Mouse (Mus musculus) c-Kit-positive CD71-negative TER-119-negative erythroid progenitor cells, embryonic 14.5 days (primary cell): ENCODE results near the gene Senp8.
"Not testable (repeated sequence)": the region's sequence is repeated elsewhere in the genome, so short reads cannot be mapped to it uniquely, and the experiment has no call there.

Source experiments
- DNase-seq: peaks from one replicate; pipeline ENCODE4 v3.0.0-alpha.2; 2013; ENCODE audit warnings: low read depth

Senp8 gene

DNA sequence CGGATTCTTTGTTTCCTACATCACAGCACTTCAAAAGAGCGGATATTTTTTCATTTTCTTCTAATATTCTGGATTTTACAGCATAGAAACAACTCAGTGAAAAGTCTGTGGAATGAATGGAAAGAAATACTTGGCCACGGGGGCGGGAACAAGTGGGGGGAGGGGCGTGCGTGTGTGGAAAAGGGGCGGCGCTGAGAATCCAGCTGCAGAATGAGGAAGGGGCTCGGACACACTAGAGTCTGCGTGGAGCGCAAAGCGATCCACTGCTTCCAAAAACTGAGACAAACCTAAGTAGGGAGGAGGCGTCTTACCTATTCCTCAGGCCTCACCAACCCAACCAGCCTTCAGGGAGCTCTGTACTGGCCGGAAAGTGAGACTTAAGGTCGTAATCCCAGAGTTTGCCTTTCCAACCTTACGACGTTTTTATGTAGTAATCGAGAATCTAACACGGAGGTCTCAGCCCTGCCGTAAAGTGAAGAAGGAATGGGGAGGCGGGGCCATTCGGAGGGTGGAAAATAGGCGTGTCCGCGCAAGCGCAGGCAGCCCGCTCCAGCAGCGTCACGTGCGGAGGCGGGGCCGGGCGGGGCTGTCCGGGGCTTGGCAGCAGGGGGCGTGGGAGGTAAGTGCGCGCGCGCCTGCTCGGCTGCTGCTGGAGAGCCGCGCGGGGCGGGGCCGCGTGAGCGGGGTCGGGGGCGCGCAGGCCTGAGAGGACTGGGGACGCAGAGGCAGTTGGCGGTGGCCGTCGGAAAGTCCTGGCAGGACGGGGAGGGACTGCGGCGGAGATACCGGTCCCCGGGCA is at the start of gene Senp8, which contains the start of gene Myo9a:
Gene Senp8, minus strand, starts transcription at position 444 of the 799 bp plus-strand sequence.
Gene Myo9a, plus strand, starts transcription at position 630 of the 799 bp plus-strand sequence.
- peak; percentile 93 for DNase-seq

DNA sequence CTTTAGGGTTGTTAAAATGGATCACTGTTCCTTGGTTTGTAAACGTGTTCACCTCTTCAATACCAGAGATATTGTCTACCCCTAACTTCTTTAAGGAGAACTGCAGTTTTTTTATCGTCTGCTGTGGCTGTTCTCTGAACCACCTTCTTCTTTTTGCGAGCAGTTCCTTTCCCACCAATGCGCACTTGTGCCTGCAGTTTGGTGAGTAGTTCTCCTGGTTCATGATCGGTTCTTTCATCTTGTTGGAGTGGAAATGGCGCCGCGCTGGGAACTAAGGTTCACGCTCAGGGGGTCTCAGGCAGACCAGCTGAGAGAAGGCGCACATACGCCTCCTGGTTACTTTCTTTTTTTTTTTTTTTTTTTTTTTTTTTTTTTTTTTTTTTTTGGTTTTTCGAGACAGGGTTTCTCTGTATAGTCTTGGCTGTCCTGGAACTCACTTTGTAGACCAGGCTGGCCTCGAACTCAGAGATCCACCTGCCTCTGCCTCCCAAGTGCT is 16.5 kb upstream of the Senp8 start:
- DNase-seq: not testable (repeated sequence)

DNA sequence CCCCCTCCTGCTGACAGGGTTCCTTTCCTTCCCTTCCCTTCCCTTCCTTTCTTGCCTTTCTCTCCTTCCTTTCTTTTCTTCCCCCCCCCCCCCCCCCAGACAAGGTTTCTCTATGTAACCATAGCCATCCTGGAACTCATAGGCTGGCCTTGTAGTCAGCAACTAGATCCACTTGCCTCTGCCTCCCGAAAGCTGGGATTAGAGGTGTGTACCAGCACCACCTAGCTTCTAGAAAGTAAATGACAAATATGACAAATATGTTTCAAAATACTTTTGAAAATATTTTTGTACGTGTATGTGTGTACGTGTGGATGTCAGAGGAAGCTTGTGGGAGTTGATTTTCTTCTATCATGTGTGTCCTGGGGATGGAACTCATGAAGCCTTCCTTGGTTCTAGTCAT is 10.0 kb upstream of the Senp8 start:
- no peak for DNase-seq

DNA sequence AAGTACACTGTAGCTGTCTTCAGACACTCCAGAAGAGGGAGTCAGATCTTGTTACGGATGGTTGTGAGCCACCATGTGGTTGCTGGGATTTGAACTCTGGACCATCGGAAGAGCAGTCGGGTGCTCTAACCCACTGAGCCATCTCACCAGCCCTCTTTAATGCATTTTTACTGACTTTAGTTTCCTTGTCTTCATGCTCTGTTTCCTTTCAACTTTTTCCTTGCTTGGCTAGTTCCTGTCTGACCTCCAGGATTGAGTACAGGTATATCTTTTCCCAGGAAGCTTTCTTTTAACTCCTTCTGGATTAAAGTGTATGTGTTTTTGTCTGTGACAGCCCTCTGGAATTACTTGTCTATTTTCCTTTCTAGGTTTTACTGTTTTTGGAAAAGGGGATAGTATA is 6.5 kb upstream of the Senp8 start:
- DNase-seq: not testable (repeated sequence)

DNA sequence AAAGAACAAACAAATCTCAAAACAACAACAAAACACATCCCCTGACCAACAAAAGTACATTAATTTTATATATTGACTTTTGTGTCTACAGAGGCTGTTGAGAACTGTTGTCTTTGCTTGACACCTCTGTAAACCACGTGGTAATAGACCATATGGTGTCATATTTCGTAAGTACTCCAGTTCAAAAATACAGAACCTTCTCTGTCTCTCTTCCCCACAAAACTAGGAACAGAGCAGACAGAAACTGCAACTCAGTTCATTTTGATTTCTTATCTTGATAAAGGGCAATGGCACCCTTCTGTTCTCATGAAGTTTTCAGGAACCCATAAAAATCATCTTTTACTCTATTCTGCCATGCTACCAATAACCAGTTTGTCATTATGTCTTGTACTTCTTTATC is 4.7 kb upstream of the Senp8 start:
- DNase-seq: no peak

DNA sequence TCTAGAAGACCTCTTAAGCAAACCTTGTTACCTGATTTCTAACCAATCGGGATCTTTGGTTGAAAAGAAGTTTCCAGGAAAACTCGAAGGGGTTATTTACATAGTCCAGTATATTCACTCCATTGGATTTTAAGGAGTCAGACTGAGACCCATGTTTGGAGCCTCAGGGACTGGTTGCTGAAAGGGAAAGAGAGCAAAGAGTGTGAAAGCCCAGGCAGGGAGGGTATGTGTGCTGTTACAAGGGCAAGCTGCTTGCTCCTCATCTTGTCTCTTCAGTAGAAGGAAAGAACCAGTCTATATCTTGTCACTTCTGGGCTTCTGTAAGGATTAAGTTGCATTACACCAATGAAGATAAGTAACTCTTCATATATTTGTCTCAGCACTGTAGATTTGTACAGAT is 1.5 kb upstream of the Senp8 start:
- DNase-seq: no peak

DNA sequence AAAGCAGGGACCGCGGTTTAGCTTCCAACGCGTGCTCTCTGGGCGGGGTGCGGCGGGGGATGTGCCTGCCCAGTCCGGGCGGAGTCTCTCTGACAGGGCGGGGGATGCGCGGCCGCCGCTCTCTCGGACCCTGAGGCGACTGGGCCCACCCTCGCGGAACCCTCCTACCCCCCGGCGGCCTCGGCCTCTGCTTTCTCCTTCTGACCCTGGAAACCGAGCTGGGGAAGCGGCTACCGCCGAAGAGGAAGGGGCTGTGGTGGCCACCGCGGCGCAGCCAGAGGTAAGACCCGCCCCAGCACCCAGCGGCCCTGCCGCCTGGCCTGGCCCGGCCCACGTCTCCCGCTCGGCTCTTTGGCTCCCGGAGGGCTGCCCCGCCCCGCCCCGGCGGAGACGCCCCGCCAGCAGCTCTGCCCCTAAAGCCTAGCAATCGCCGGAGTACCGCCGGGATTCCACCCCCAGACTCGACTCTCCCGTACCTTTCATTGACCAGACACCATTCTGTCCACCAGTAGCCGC is 614 bp upstream of the Senp8 start:
- peak; percentile 58 for DNase-seq

DNA sequence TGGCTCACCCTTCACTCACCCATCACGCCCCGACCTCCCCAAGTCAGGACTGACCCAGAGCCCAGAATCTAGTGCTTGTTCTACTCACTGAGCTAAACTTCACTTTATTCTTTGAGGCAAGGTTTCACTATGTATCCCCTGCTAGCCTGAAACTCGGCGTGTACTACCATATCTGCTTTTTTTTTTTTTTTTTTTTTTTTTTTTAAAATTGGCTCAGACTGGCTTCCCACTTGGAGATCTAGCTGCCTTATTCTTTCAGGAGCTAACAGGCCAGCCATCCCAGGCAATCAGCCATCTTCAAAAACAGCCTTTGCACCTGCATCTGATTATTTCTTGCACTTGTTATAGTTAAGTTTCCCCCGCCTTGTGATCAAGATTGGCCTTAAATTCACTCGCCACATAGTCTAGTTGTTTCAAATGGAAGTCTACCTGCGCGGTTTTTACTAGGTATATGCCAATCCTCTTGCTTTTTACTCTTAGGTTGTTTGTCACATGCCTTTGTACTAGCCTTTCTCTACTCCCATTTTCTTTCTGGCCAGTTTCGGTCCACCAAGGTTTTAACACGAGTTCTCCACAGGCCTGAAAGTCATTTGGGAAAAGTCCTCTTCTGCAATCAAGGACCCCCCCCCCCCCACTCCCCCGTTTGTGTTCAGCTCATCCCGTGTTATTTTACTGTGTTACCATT is 787 bp downstream of the Senp8 start:
- no peak for DNase-seq

DNA sequence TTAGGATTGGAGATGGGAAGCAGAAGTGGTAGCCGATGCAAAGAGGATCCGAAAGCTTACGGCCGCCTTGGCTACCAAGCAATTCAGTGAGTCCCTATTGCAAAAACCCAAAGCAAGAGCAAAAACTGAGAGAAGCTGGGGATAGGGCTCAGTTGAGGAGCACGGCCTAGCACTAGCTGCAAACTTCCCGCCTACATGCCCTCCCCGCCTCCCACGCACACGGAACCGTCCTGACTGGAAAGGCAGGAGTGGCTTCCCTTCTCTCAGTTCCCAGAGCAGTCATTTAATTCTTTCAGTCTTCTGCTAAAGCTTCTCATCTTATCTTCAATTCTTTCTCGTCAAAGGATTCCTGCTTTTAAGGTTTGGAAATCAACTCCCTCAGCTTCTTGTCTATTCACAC is 1.5 kb downstream of the Senp8 start:
- DNase-seq: no peak

DNA sequence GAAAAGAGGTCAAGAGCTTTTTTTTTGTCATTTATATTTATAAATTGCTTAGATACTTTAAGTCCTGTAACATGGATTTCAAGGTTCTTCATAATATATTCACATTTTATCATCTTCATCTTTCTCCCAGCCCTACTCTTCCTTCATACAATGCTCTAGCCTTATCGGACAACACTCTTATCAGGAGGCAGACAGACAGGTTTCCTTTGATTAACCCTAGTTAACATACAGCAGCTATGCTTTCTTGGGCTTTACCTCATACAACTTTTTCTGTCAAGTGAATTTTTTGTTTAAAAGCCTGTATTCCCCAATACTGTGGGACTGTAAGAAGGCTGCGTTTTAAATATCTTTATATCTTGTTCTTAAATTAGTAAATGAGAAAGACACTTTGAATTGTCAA is 2.1 kb downstream of the Senp8 start:
- DNase-seq: no peak

DNA sequence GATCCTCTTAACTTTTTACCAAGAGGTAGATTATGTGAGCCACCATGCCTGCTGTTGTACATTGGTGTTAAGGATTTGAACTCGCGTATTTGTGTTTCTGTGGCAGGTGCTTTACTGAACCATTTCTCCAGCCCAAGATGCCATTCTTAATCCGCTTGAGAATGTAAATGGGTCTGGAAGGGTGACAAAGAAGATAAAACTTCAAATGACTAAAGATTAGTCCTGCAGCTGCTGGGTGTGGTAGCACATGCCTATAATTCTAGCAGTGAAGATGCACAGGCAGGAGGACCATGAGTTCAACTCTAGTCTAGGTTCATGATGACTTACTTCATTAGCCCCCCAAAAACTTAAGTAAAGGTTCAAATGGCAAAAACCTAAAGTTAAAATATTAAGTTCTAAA is 6.6 kb downstream of the Senp8 start:
- DNase-seq: no peak

DNA sequence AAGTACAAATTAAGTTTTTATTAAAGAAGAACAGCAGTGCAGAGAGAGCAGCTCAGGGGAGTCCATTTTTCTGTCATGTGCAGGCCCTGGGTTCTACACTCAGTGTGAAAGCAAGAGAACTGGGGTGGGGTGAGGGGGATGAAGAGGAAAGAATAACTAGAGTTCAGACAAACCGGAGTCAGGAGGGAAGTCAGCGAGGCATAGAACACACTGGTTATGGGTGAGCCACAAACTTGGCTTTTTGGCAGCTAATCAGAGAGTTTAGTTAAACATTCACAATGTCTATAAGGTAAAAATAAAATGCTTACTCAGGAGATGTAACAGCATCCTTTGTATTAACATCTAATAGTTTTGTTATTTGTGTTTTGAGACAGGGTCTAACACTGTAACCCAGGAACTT is 9.9 kb downstream of the Senp8 start:
- no peak for DNase-seq

DNA sequence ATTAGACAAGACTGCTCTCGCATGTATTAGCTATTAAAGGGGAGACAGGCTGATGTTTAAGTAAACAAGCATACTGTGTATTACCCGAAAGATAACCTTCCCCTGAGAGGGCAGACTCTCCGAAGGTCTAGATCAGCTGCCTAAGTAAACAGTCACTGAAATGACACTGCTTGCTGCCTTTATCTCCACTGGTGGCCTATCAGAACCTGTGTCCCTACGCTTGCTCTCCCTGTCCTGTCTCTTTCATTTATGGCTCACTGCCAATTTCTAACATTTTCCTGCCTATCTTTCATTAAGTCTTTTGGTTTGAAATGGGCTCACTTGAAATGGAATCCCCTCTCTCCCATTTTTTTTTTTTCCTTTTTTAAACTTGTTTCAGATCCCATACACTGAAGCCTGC is 15.1 kb downstream of the Senp8 start:
- DNase-seq: no peak

DNA sequence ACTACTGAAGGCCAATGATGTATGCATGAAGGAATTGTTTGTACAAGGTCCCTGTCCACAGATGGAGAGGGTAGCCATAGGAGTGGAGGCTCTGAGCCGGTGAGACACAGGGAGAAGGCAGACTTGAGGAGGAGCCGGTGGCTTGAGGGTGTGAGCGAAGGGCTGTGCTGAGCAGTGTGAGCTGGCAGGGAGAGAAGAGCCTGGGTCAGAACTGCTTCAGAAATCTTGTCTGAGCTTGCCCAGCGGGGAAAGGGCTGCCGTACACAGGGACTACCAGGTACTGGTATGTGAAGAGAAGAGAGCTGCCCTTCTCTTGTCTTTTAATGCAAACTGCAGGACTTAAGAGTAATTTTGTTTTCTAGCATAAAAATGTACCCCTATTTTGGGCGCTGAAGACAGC is 17.4 kb downstream of the Senp8 start:
- DNase-seq: no peak

DNA sequence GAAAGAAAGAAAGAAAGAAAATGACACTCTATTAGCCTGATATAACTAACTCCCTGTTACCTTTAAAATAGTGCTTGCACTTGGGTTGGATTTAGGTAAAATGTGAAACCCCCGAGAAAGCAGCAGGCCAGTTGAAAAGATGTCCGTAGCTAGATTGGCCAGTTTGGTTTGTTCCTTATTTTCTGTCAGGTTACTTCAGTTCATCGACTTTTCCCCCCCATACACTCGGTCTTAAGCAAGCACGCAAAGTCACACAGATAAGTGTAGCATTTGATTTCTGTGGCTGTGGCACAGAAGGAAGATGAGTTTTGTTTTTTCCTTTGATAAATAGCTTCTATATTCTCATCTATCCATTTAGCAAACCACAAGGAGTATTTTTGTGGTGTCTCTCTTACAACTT is 19.4 kb downstream of the Senp8 start:
- no peak for DNase-seq

DNA sequence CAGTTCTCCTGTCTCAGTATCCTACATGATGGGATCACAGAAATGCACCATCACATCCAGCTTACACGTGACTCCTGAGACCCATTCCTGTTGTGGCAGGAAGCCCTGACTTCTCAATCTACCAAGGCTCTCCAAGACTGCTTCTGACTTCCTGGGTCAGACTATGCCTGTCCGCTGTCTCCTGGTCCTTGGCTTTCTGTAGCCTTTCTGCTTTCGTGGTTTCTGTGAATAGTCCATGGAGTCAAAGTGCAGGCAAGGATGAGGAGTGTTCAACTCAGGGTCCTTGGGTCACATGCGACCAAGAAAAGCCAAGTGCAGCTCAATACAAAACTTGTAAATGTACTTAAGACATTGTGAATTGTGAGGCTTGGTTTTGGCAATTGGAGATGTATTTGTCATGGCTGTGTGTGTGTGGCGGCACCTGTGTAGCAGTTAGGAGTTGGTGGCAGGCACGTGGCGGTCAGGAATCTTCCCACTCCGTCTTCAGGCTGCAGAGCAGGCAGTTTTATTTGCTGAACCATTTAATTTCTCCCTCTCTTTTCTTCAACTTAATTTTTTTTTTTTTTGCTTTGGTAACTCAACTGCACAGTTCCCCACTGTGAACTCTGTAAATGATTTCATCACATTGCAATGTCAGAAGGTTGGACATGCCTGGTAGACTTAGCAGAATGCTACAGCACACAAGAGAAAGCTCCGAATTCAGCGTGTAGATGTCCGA is 22.8 kb downstream of the Senp8 start:
- no peak for DNase-seq

DNA sequence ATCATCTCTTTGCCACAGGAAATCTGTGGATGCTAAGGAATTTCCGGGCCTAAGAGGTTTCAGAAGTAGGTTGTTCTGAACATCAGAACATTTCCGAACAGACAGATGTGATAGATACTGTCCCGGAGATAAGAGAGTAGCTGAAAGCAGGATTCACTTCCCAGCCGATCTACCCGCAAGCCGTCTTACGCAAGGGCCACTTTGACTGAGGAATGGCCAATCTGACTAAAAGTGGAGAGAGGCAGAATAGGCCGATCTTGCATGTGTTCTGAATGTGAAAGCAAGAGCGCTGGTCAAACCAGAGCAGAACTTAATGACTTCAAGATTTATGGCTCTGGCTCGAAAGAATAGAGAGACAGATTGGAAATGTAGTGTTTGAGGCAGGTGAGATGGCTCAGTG is 25.0 kb downstream of the Senp8 start:
- DNase-seq: no peak

DNA sequence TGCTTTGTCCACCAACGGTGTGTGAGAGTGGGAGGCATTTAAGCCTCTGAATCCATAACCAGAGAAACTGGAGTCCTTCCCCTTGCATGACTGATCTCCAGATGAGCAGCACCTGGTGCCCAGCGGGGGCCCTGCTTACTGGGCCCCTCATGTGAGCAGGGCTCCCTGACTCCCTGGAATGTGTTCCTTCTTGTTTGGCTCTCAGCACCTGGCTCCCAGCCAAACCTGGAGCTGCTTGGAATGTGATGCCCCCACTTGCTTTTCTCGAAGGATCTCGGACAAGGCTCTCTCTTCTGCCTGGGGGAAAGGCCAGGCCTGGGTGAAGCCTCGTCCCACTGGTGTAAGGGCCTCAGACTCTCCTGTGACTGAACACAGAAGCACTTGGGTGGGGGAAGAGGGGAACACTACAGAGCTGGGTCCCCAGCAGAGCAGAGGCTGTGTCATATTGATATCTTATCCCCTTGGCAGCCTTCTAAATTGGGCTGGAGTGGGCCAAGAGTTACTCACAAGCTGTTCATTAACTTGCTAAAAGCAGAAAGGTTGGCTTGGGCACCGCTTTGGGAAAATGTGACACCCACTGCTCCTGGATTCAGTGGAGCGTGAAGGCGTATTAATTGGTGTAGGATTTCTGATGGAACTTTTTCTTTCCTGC is 26.6 kb downstream of the Senp8 start:
- no peak for DNase-seq

DNA sequence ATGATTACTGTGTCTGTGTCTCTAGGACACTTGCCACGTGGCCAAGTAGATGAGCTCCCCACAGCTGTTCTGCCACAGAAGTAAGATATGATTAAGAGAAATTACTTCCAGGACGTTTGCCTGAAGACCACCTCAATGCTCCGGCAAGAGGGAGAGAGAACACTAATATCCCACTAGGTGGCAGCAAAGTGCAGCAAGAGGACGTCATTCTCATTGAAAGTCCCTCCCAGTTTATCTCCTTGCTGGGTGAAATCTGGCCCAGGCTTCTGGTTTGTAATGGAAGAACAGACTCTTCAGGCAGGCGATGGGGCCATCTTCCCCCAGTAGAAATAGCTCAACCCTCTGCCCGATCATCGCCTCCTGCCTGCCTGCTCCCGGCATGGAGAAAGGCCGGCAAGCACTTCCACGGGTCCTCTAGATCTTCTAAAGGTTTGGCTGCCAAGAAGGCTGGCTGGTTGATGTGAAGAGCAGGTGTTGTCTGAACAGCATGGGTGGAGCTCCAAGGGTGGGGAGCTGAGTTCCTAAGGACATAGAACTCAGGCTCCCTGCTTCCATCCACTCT is 27.3 kb downstream of the Senp8 start:
- DNase-seq: peak; percentile 73

DNA sequence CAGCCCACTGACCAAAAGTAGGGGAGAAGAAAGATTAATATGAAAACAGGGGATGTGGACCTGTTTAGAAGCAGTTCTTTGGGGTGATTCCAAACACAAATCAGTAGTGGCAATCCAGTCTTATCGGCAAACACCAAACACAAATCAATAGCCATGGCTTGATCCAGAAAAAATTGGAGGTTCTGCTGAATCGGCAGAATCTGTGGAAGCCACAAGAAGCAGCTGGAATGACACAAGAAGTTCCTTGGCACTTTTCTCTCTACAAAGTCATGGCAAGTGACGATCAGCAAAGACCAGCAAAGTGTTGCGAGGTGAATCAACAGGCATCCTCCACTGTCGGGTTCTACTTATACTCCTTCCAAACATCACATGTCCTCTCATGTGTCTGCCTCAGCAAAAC is 29.4 kb downstream of the Senp8 start:
- DNase-seq: no peak

DNA sequence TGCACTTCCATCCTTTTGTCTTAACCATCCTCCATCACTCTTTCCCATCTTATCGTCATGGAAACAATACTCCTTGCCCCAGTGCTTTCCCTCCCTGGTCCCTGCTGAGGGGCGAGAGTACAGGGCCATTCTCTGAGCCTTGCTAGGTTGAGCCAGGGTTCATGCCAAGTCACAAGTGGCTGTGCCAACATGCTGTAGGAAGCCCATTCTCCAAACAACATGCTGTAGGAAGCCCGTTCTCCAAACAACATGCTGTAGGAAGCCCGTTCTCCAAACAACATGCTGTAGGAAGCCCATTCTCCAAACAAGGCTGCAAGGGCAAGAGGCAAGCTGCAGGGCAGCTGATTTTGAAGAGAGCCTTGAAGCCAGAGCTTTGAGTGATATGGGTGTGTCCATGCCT is 32.3 kb downstream of the Senp8 start:
- DNase-seq: no peak
